Mouse (Mus musculus) MEL (cell line): ENCODE results near the gene Spp2. TPM values are rescaled to one million over a fixed set of nuclear protein-coding genes. Genes with fewer than 3 reads are reported as not detected.

Experiments used
- DNase-seq: peaks from one replicate; pipeline ENCODE4 v3.0.0; 2011; ENCODE audit warnings: low read depth, low spot score
- H3K27ac ChIP-seq: 2 replicates; pipeline ENCODE4 v1.5.1; 2012; ENCODE audit warnings: low read depth, mild to moderate bottlenecking, control low read depth, low read length, moderate library complexity; ENCODE audit not compliant: control insufficient read depth
- H3K27me3 ChIP-seq, 2 experiments: fragments of 150-350 bp in 1 of 2; sonication (generic) in 1 of 2; 2 replicates each; pipeline ENCODE4 v1.6.1; 2012; ENCODE audit warnings: low read length in 2 of 2, mild to moderate bottlenecking in 2 of 2, improper control_type of control experiment in 1 of 2, moderate library complexity in 1 of 2; ENCODE audit not compliant: insufficient read depth in 2 of 2, control insufficient read depth in 1 of 2
- H3K36me3 ChIP-seq, 2 experiments: 2 replicates each; pipeline ENCODE4 v1.6.1; 2012 to 2014; ENCODE audit warnings: low read length in 2 of 2, improper control_type of control experiment in 1 of 2, inconsistent platforms in 1 of 2, mild to moderate bottlenecking in 1 of 2; ENCODE audit not compliant: insufficient read depth in 2 of 2, control insufficient read depth in 1 of 2
- H3K4me1 ChIP-seq, 2 experiments: fragments of 150-350 bp in 1 of 2; sonication (generic) in 1 of 2; 2 replicates each; pipeline ENCODE4 v1.6.1; 2012; ENCODE audit warnings: low read length in 2 of 2, improper control_type of control experiment in 1 of 2, mild to moderate bottlenecking in 1 of 2; ENCODE audit not compliant: insufficient read depth in 2 of 2, control insufficient read depth in 1 of 2
- H3K4me3 ChIP-seq, 2 experiments: fragments of 150-350 bp in 1 of 2; sonication (generic) in 1 of 2; 2 replicates each; pipeline ENCODE4 v1.5.1; 2012; ENCODE audit warnings: low read depth in 2 of 2, low read length in 2 of 2, mild to moderate bottlenecking in 2 of 2, moderate library complexity in 2 of 2, control low read depth in 1 of 2, improper control_type of control experiment in 1 of 2; ENCODE audit not compliant: control insufficient read depth in 1 of 2, insufficient read depth in 1 of 2
- H3K79me2 ChIP-seq: 2 replicates; pipeline ENCODE4 v1.6.1; 2012; ENCODE audit warnings: mild to moderate bottlenecking, low read length, moderate library complexity; ENCODE audit not compliant: control insufficient read depth, poor library complexity, insufficient read depth
- H3K9ac ChIP-seq: 2 replicates; pipeline ENCODE4 v1.6.1; 2012; ENCODE audit warnings: low read depth, mild to moderate bottlenecking, control low read depth, low read length, moderate library complexity; ENCODE audit not compliant: control insufficient read depth, poor library complexity, severe bottlenecking
- H3K9me3 ChIP-seq: fragments of 150-350 bp; sonication (generic); replicated peaks from 2 replicates; pipeline ENCODE4 v1.6.1; 2012; ENCODE audit warnings: mild to moderate bottlenecking, low read length, improper control_type of control experiment, moderate library complexity; ENCODE audit not compliant: insufficient read depth
- BHLHE40 ChIP-seq: IDR thresholded peaks from 2 replicates; pipeline ENCODE4 v1.6.1; 2012; ENCODE audit warnings: low read depth, mild to moderate bottlenecking, inconsistent platforms, low read length, improper control_type of control experiment, borderline replicate concordance
- JUND ChIP-seq: IDR thresholded peaks from 2 replicates; pipeline ENCODE4 v1.6.1; 2011; ENCODE audit warnings: low read depth, mild to moderate bottlenecking, improper control_type of control experiment, low read length
- KAT2A ChIP-seq: conservative IDR thresholded peaks from 2 replicates; pipeline ENCODE4 v1.6.1; 2012; ENCODE audit warnings: low read depth, low read length, improper control_type of control experiment, inconsistent platforms
- MAFK ChIP-seq: IDR thresholded peaks from 2 replicates; pipeline ENCODE4 v1.6.1; 2011; ENCODE audit warnings: low read depth, mild to moderate bottlenecking, low read length, improper control_type of control experiment, borderline replicate concordance
- MEF2A ChIP-seq: IDR thresholded peaks from 2 replicates; pipeline ENCODE4 v1.6.1; 2014; ENCODE audit warnings: low read depth, mild to moderate bottlenecking, inconsistent platforms, low read length, improper control_type of control experiment; ENCODE audit not compliant: poor library complexity, insufficient replicate concordance, severe bottlenecking; ENCODE audit errors: extremely low read depth
- MXI1 ChIP-seq: IDR thresholded peaks from 2 replicates; pipeline ENCODE4 v1.6.1; 2011; ENCODE audit warnings: mild to moderate bottlenecking, low read depth, low read length, improper control_type of control experiment
- MYB ChIP-seq: IDR thresholded peaks from 2 replicates; pipeline ENCODE4 v1.6.1; 2011; ENCODE audit warnings: mild to moderate bottlenecking, low read depth, low read length, improper control_type of control experiment
- NELFE ChIP-seq: IDR thresholded peaks from 2 replicates; pipeline ENCODE4 v1.6.1; 2011; ENCODE audit warnings: low read depth, low read length, improper control_type of control experiment
- POLR2AphosphoS2 ChIP-seq: IDR thresholded peaks from 2 replicates; pipeline ENCODE4 v1.6.1; 2011; ENCODE audit warnings: low read length, improper control_type of control experiment
- TAL1 ChIP-seq: IDR thresholded peaks from 2 replicates; pipeline ENCODE4 v1.6.1; 2012; ENCODE audit warnings: mild to moderate bottlenecking, inconsistent platforms, low read length, moderate library complexity, mixed read lengths
- TCF12 ChIP-seq: IDR thresholded peaks from 2 replicates; pipeline ENCODE4 v1.6.1; 2014; ENCODE audit warnings: low read depth, mild to moderate bottlenecking, inconsistent platforms, low read length, improper control_type of control experiment, moderate library complexity
- UBTF ChIP-seq: IDR thresholded peaks from 2 replicates; pipeline ENCODE4 v1.6.1; 2012; ENCODE audit warnings: low read depth, mild to moderate bottlenecking, inconsistent platforms, low read length, improper control_type of control experiment, moderate library complexity, borderline replicate concordance; ENCODE audit not compliant: insufficient read depth
- ZKSCAN1 ChIP-seq: IDR thresholded peaks from 2 replicates; pipeline ENCODE4 v1.6.1; 2012; ENCODE audit warnings: low read depth, mild to moderate bottlenecking, inconsistent platforms, low read length, improper control_type of control experiment, moderate library complexity
- ZNF384 ChIP-seq: IDR thresholded peaks from 2 replicates; pipeline ENCODE4 v1.6.1; 2012; ENCODE audit warnings: low read depth, mild to moderate bottlenecking, inconsistent platforms, low read length, improper control_type of control experiment
- polyA plus RNA-seq, 2 experiments: library from polyadenylated mRNA; stranded (reverse) in 1 of 2; unstranded in 1 of 2; fragments of >175 nt in 1 of 2; fragments of >200 nt in 1 of 2; gene quantifications; 2 replicates each; pipeline versions ENCODE4 v1.2.1 to v1.2.4; 2012; ENCODE audit warnings: low replicate concordance in 2 of 2, low read depth in 1 of 2; ENCODE audit not compliant: insufficient read length in 2 of 2, insufficient read depth in 1 of 2, missing spikeins in 1 of 2
- total RNA-seq: library from RNA; depleted of rRNA; stranded (reverse); fragments of 300-350 nt; gene quantifications from 2 replicates; pipeline ENCODE4 v1.2.3, GENCODE M21; 2012

Spp2 gene
- total and polyA plus RNA-seq, 3 experiments, result not detected

- H3K27me3 ChIP-seq, result no peaks in the 10 kb centered on the region
- no peaks in the 10 kb centered on the region for H3K9me3 ChIP-seq
- H3K4me3 ChIP-seq, result no peak overlapping the region
- no peaks in the 10 kb centered on the region for H3K4me1 ChIP-seq
- no peaks in the 10 kb centered on the region for H3K36me3 ChIP-seq
- TF ChIP-seq TCF12 (no peak), MYB (no peak)
- TF ChIP-seq, all 39 proteins: peak for 0
- Histone ChIP-seq H3K9ac (no peak overlapping the region), H3K27ac (no peak overlapping the region), H3K79me2 (no peaks in the 10 kb centered on the region)
- DNase-seq, result no peak
Observed at GRCm38 (mm10) chr1:88468335-88468734, 61.6 kb downstream of the Spp2 start.

- Histone ChIP-seq H3K27ac (no peak overlapping the region), H3K36me3 (no peaks in the 10 kb centered on the region), H3K4me3 (no peak overlapping the region), H3K27me3 (no peaks in the 10 kb centered on the region), H3K79me2 (no peaks in the 10 kb centered on the region), H3K4me1 (no peaks in the 10 kb centered on the region; a peak in 1 of 4 replicates), H3K9me3 (no peaks in the 10 kb centered on the region), H3K9ac (no peak overlapping the region)
- TF ChIP-seq MEF2A (no peak), KAT2A (no peak), JUND (no peak)
- no peak for DNase-seq
Observed at GRCm38 (mm10) chr1:88469746-88470145, 63.0 kb downstream of the Spp2 start.

- peaks cover 0 to 2% of the 10 kb centered on the region in 2 experiments; a peak in 1 of 4 replicates for H3K4me1 ChIP-seq
- no peak overlapping the region for H3K27ac ChIP-seq
- no peaks in the 10 kb centered on the region for H3K79me2 ChIP-seq
- H3K27me3 ChIP-seq, result no peaks in the 10 kb centered on the region
- no peak overlapping the region for H3K9ac ChIP-seq
- no peaks in the 10 kb centered on the region for H3K9me3 ChIP-seq
- TF ChIP-seq BHLHE40 (no peak), MAFK (no peak), TAL1 (no peak), NELFE (no peak), ZKSCAN1 (no peak), JUND (no peak), UBTF (no peak), ZNF384 (no peak), POLR2AphosphoS2 (no peak), MXI1 (no peak)
- DNase-seq, result no peak
- H3K4me3 ChIP-seq, result no peak overlapping the region
- peaks cover 0 to 2% of the 10 kb centered on the region in 2 experiments; a peak in 2 of 4 replicates for H3K36me3 ChIP-seq
Observed at GRCm38 (mm10) chr1:88472258-88472657, 65.5 kb downstream of the Spp2 start.
